Mouse (Mus musculus): ENCODE data around the gene Mri1. TPM values are rescaled to one million over a fixed set of nuclear protein-coding genes. Genes with fewer than 3 reads are reported as not detected.

The Mri1 gene
- polyA plus RNA-seq, 1 experiment from 2014 or later, result 71.3 TPM

DNA sequence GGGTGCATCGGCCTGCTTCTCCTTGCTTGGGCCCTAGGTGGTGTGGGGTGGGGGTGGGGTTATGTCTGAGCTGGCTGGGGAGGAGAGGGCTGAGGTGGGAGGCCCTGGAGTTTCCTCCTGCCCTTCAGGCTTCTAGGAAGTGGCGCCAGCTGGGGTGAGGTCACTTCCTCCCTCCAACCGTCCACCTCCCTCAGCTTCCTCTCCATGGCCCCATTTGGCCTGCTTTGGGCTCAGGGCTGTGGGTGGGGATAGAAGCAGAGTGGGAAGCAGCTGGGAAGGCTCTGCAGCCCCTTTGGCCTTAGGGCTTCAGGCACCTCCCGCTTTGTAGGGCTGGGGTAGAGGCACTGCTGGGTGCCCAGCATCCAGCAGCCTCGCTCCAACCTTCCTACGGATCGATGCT, 49.3 kb downstream of the Mri1 start:
- H3K27ac ChIP-seq, result peak overlapping the region; percentile 67
- no peak overlapping the region for H3K4me3 ChIP-seq
- peaks cover 55% of the 10 kb centered on the region for H3K36me3 ChIP-seq (replicated peaks)
- DNase-seq (ENCODE audit: extremely low spot score, low spot score), result no peak
- WGBS, result 61% methylated on average over 7 of the region's 7 CpGs
- peaks cover 5% of the 10 kb centered on the region for H3K27me3 ChIP-seq (ENCODE audit: poor library complexity, severe bottlenecking)
- H3K9me3 ChIP-seq, result no peaks in the 10 kb centered on the region
- peaks cover 44% of the 10 kb centered on the region for H3K4me1 ChIP-seq

DNA sequence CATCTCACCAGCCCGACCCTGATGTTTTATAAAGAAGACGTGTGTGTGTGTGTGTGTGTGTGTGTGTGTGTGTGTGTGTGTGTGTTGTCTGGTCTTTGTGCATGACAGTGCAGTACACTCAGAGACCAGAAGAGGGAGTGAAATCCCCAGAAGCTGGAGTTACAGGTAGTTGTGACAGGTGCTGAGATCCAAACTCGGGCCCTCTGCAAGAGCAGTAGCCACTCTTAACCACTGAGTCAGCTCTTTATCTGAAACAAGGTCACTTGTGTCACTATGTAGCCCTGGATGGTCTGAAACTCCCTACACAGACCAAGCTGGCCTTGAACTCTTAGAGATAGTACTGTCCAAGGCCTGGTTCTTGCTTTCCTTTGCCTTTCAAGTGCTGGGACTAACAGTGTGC, 50.5 kb downstream of the Mri1 start:
- 81% methylated on average over 3 of the region's 3 CpGs for WGBS
- peaks cover 55% of the 10 kb centered on the region for H3K4me1 ChIP-seq
- no peak for DNase-seq (ENCODE audit: extremely low spot score, low spot score)
- no peaks in the 10 kb centered on the region for H3K9me3 ChIP-seq
- H3K36me3 ChIP-seq (replicated peaks), result peaks cover 43% of the 10 kb centered on the region
- no peak overlapping the region for H3K4me3 ChIP-seq
- peaks cover 17% of the 10 kb centered on the region for H3K27me3 ChIP-seq (ENCODE audit: poor library complexity, severe bottlenecking)
- no peak overlapping the region for H3K27ac ChIP-seq

DNA sequence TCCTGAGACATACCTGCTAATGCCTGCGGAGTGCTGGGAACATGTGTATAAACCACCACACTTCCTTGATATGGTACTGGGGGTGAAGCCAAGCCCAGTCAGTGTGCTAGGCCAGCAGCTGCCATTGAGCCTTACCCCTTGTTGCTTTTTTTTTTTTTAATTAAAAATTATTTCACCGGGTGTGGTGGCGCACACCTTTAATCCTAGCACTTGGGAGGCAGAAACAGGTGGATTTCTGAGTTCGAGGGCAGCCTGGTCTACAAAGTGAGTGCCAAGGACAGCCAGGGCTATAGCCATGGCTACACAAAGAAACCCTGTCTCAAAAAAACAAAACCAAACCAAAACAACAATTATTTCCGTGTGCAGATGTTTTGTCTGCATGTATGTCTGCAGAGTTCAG, 52.1 kb downstream of the Mri1 start:
- H3K27me3 ChIP-seq (ENCODE audit: poor library complexity, severe bottlenecking), result peaks cover 23% of the 10 kb centered on the region
- H3K36me3 ChIP-seq (replicated peaks), result peaks cover 27% of the 10 kb centered on the region
- no peak overlapping the region for H3K4me3 ChIP-seq
- H3K27ac ChIP-seq, result no peak overlapping the region
- H3K9me3 ChIP-seq, result no peaks in the 10 kb centered on the region
- DNase-seq (ENCODE audit: extremely low spot score, low spot score), result no peak
- peaks cover 64% of the 10 kb centered on the region for H3K4me1 ChIP-seq
- WGBS, result 96% methylated on average over 5 of the region's 5 CpGs

DNA sequence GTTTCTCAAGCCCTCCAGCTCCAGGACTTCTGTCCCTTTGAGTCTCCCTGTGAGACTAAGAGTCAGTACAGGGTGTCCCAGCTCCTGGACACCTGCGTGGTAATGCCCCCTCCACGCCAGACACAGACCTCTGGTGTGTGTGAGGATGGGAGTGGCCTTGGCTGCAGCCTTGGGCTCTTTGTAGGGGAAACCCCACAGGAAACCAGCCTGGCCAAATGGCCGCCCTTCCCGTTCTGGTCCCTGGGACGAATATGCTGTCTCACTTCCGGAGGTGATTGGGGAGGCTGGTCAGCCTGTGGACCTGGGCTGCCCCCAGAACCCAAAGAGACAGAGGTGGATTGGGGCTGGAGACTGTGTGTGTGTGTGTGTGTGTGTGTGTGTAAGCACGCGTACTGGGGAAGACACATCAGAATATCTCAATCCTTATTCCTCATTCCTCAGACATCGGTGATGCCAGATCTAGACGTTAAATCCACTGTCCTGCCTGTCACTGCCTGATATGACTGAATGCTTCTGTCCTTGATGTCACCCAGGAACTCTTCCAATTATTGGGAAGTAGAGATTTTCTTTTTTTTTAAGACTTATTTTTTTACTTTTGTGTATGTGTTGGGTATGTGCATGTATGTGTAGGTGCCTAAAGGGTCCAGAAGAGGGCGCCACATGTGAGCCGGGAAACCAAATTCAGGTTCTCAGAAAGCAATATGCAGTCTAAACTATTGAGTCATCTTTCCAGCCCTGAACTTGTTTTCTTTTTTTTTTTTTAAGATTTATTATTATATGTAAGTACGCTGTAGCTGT, 53.0 kb downstream of the Mri1 start:
- H3K27ac ChIP-seq, result peak overlapping the region; percentile 85
- peak overlapping the region; percentile 69 for H3K4me3 ChIP-seq
- H3K4me1 ChIP-seq, result peaks cover 69% of the 10 kb centered on the region
- no peak for DNase-seq (ENCODE audit: extremely low spot score, low spot score)
- H3K9me3 ChIP-seq, result no peaks in the 10 kb centered on the region
- 60% methylated on average over 13 of the region's 13 CpGs for WGBS
- peaks cover 18% of the 10 kb centered on the region for H3K36me3 ChIP-seq (replicated peaks)
- H3K27me3 ChIP-seq (ENCODE audit: poor library complexity, severe bottlenecking), result peaks cover 28% of the 10 kb centered on the region

DNA sequence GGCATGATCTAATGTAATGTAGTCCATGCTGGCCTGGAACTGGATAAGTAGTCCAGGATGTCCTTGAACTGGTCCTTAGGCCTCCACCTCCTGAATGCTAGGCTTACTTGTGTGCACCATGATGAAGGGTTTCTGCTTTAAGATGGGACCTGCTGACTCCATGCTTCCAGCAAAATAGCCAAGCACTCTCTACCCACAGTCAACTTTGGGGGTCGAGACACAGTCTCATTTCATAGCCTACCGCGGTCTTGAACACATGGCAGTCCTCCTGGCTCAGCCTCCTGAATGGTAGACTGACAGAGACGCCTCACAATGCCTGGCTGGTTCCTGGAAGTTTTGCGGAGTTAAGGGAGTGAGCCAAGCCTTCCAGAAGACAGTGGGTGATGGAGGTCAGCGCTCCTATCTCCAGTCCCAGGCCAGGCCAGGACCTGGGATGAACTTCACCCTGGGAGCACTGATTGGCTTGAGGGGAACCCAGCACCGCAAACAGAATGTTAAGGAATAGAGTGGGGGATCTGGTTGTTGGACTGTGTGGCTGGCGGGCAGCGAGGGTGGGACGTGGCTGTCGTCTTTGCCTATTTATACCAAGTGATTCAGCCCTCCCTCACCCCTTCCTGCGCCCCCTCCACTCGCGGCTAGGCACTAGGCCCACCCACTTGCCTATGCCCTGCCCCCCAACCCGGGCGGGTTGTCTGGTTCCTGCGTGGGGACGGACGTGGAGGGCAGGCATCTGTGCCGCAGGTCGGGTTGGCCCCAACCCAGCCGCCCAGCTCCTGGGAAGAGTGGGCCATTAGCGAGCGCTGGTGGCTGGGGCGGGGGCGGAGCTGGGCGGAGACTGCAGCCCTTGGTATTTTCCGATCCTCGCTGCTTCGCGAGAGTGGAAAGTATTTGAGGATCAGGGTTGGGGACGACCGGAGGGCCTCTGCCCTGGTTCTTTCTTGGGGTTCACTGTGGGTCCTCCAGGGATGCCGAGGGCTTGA, 53.9 kb downstream of the Mri1 start:
- 12% methylated on average over 34 of the region's 34 CpGs for WGBS
- Histone ChIP-seq H3K27me3 (ENCODE audit: poor library complexity, severe bottlenecking) (peaks cover 28% of the 10 kb centered on the region), H3K27ac (peak overlapping the region; percentile 85), H3K36me3 (replicated peaks) (peaks cover 14% of the 10 kb centered on the region), H3K9me3 (no peaks in the 10 kb centered on the region), H3K4me1 (peaks cover 69% of the 10 kb centered on the region), H3K4me3 (peak overlapping the region; percentile 69)
- DNase-seq (ENCODE audit: extremely low spot score, low spot score), result peak; percentile 67

DNA sequence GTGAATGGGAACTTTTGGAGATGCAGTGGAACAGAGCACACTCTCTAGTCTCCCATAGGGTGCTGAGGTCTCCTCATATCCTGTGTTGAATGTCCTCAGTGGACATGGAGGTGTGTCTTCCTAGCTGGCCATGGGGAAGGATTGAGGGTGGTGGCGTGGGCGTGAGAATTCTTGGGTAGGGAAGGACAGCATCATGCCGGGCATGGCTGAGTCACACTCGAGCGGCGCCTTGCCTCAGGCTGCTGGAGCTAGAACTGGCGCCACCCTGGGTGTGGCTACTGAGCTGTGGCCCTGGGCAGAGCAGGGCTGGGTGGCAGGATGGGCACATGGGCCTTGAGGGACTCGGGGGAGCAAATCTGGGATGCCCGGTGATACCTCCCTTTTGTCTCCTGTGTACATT, 54.7 kb downstream of the Mri1 start:
- no peak overlapping the region for H3K27ac ChIP-seq
- no peak for DNase-seq (ENCODE audit: extremely low spot score, low spot score)
- H3K36me3 ChIP-seq (replicated peaks), result peaks cover 14% of the 10 kb centered on the region
- WGBS, result 93% methylated on average over 9 of the region's 9 CpGs
- H3K4me3 ChIP-seq, result peak overlapping the region; percentile 69; the same call in 1 of the 2 replicates
- no peaks in the 10 kb centered on the region for H3K9me3 ChIP-seq
- H3K4me1 ChIP-seq, result peaks cover 69% of the 10 kb centered on the region
- H3K27me3 ChIP-seq (ENCODE audit: poor library complexity, severe bottlenecking), result peaks cover 28% of the 10 kb centered on the region

DNA sequence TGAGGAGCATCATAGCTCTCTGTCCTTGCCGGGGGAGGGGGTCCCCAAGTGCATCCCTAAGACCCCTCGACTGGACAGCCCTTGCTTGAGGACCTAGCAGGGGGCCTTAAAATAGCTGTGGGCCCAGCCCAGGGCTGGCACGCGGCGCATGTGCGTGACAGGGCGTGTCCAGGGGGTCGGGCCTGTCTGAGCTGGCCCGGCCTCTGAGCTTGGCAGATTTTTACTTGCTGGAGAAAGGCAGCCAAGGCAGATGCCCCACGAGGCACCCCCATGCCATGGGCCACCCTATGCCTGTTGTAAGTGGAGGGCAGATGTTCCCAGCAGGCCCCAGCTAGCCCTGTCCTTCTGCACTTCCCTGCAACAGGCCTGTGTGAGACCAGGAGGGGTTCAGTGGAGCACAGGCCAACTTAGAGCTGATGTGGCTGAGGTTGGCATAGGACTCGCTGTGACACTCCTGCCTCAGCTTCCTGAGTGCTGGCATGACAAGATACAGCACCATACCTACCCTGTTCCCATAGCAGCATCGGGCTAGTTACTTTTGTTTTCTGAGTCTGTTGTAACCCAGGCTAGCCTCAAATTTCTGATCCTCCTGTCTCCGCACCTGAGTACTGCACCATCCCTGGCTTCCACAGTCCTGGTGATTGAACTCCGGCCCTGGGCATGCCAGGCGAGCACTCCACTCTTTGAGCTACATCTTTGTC, 55.4 kb downstream of the Mri1 start:
- peaks cover 10% of the 10 kb centered on the region for H3K36me3 ChIP-seq (replicated peaks)
- H3K27ac ChIP-seq, result peak overlapping the region; percentile 94
- H3K9me3 ChIP-seq, result no peaks in the 10 kb centered on the region
- H3K27me3 ChIP-seq (ENCODE audit: poor library complexity, severe bottlenecking), result peaks cover 28% of the 10 kb centered on the region
- peak overlapping the region; percentile 69 for H3K4me3 ChIP-seq
- WGBS, result 74% methylated on average over 15 of the region's 15 CpGs
- H3K4me1 ChIP-seq, result peaks cover 74% of the 10 kb centered on the region
- no peak for DNase-seq (ENCODE audit: extremely low spot score, low spot score)

DNA sequence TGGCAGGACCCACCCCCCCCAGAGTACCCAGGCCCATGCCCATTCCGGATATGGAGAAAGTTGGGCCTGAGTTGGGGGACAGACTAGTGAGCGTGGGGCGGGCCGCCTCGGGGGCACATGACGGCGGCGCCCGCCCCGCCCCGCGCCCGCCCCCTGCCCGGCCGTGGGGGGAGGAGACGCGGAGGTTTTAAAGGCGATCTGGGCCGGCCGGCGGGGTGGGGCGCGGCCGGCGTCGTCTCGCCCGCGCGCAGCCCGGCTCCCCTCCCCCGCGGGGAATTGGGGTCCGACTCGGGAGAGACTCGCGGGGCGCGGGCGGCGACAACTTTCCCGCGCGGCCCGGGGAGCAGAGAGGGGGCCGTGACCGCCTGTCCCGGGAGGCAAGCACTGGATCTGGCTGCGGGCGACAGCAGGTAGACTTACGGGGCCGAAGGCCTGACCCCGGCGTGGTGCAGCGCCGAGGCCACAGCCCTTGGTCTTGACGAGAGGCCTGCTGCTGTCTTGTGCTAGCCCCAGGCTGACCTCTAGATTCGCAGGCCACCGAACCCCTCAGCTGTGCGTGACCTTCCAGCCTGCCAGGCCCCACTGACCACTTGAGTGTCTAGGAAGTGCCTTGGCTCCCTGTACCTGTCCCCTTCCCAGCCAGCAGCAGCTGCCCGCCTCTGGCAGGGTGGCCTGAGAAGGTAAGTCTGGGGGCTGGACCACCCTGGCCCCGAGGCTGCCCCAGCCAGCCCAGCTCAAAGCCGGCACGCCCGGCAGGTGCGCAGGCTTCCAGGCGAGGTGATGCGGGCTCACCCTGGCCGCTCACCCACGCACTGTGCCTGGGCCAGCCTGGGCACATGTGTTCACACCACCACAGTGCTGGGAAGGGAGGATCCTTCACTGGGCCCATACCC, 56.2 kb downstream of the Mri1 start:
- Histone ChIP-seq H3K9me3 (no peaks in the 10 kb centered on the region), H3K27me3 (ENCODE audit: poor library complexity, severe bottlenecking) (peaks cover 28% of the 10 kb centered on the region), H3K4me1 (peaks cover 74% of the 10 kb centered on the region), H3K4me3 (peak overlapping the region; percentile 69), H3K27ac (peak overlapping the region; percentile 94), H3K36me3 (replicated peaks) (peaks cover 4% of the 10 kb centered on the region; the same call in 1 of the 2 replicates)
- DNase-seq (ENCODE audit: extremely low spot score, low spot score), result peak; percentile 49
- 7% methylated on average over 57 of the region's 70 CpGs for WGBS

DNA sequence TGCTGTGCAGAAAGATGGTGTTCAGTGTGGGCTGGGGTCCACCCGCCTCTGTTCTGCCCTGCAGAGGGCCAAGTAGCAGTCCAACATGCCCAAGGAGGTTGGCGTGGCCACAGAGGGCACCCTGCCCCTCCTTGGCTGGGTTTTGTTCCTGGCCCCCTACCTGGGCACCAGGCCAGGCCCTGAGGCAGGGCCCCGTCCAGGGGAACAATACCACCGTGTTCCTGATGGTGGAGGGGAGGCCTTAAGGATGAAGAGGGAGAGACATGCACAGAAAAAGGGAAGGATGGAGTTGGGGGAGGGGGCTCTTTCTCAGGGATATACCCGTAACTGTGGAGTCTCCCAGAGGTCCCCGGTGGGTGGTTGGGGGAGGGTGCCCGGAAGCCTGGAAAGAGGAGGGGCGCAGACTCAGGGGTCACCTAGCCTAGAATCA, 57.0 kb downstream of the Mri1 start:
- H3K36me3 ChIP-seq (replicated peaks), result peaks cover 4% of the 10 kb centered on the region; the same call in 1 of the 2 replicates
- H3K27me3 ChIP-seq (ENCODE audit: poor library complexity, severe bottlenecking), result peaks cover 28% of the 10 kb centered on the region
- H3K27ac ChIP-seq, result peak overlapping the region; percentile 94
- peaks cover 74% of the 10 kb centered on the region for H3K4me1 ChIP-seq
- no peaks in the 10 kb centered on the region for H3K9me3 ChIP-seq
- WGBS, result 28% methylated on average over 8 of the region's 8 CpGs
- H3K4me3 ChIP-seq, result peak overlapping the region; percentile 69
- DNase-seq (ENCODE audit: extremely low spot score, low spot score), result no peak

Measured in forebrain, embryonic 10.5 days (tissue).